Mouse (Mus musculus) common myeloid progenitor, adult 5-6 weeks (primary cell): ENCODE results near the gene Thsd7b. TPM values are rescaled to one million over a fixed set of nuclear protein-coding genes. Genes with fewer than 3 reads are reported as not detected.
"Not testable (repeated sequence)": the region's sequence is repeated elsewhere in the genome, so short reads cannot be mapped to it uniquely, and the experiment has no call there.

ENCODE experiments used
- ATAC-seq: replicated peaks from 2 replicates; pipeline ENCODE4 v1.8.0; 2016; ENCODE audit warnings: low read depth, mild to moderate bottlenecking, moderate TSS enrichment, inconsistent platforms; ENCODE audit not compliant: poor library complexity, severe bottlenecking
- total RNA-seq: library from RNA; stranded (forward); fragments of 200-1000, 187-1606 nt; gene quantifications from 2 replicates; pipeline ENCODE4 v1.2.3, GENCODE M21; 2017

Thsd7b gene
- total RNA-seq, 1 experiment from 2014 or later: not detected

GRCm38 (mm10) chr1:129616080-129616479, 343.0 kb downstream of the Thsd7b start:
- ATAC-seq: peak; percentile 99

- no peak for ATAC-seq
These were observed 346.6 kb downstream of the Thsd7b start for GRCm38 (mm10) chr1:129619440-129620301.

DNA sequence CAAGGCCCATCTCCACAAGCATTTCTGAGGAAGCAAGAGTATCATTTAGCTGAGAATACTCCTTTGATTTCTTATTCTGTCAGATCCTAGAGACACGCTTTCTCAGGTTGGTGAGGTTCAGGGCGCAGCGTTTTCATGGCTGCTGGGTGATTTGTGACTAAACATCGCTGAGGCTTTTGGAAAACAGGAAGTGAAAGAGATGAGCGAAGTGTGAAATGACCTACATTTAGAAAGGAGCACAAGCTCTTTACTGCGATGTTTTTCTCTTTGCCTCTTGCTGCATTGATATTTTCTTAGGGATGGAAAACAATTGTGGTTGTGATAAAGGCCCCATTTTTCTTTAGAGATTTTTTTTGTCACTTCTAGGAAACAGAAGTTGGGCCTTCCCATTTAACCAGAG, 351.4 kb downstream of the Thsd7b start:
- peak; percentile 92 for ATAC-seq

- no peak for ATAC-seq
These were observed 362.0 kb downstream of the Thsd7b start for GRCm38 (mm10) chr1:129635146-129635545.

DNA sequence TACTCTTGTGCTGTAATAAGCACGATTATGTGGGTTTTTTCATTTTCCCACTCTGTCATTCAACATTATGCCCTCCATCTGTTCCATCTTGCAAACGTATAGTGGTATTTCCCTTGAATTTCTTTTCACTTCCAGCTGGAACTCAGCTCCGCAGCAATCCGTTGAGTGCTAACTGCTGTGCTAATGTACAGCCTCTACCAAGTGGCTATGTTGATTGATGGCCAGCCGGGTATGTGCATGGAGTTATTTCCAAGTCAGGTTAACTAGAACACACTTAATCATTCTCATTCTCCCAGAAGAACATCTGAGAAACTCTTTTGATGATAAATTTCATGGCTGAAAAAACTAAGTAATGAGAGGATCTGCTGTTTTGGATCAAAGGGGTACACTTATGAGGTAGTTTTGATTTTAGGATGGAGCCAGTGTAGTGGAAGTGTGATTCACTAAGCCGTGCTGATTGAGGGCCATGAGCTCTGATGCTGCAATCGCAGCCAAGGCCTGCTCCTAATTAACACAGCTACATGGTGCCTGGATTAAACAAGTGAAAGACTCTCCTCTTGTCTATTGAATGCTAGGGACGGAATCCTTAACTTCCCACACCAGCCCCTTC, 371.3 kb downstream of the Thsd7b start:
- ATAC-seq: no peak

DNA sequence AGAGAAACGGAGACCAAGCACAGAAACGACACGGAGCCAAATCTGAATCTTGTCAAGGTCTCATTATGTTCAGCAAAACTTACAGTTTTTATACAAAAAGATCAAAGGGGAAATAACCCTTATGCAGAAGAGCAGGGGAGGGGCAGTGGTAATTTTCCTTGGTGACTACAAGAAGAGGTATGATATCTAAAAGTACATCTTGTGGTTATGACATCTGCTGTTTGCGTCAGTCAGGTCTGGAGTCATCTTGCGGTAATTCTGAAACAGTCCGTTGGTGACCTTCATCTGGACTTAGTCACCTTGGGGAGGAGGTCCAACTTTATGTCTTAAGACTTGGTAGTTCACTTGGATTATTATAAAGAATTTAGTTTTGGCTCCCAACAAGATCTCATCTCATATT, 378.3 kb downstream of the Thsd7b start:
- not testable (repeated sequence) for ATAC-seq

- peak; percentile 58 for ATAC-seq
These were observed 384.9 kb downstream of the Thsd7b start for GRCm38 (mm10) chr1:129658045-129658444.

DNA sequence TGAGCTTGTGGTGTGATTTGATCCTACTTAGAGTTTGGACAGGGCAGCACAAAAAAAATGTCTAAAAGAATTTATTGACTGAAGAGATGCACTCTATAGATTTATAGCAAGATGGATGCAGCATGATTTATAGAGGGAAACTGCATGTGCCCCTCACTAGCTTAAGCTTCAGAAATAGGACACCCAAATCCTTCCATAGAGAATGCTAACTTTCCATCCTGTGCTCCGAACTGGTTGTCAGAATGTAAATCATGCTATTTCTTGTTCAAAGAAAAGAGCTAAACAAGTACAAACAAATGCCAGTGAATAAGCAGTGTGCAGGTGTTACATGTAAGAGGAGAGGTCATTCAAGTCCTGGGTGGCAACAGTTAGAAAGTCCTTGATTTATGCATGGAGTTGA, 402.8 kb downstream of the Thsd7b start:
- no peak for ATAC-seq

DNA sequence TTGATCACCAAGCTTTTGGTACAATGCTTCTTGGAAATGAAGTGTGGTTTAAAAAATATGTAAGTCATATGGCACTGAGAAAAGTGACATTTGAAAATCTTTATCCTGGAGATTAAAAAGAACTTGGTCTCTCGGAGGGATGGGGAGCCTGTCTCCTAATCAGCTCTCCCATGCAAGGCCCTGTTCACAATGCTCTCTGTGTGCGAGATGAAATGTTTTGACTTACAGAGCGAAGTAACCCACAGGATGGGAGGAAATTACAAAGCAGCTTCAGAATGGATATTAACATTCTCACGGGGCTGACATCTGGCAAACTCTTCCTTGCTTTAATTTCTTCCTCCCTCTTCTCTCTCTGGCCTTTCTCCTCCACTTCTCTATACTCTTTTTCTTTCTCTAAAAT, 405.7 kb downstream of the Thsd7b start:
- ATAC-seq: no peak

DNA sequence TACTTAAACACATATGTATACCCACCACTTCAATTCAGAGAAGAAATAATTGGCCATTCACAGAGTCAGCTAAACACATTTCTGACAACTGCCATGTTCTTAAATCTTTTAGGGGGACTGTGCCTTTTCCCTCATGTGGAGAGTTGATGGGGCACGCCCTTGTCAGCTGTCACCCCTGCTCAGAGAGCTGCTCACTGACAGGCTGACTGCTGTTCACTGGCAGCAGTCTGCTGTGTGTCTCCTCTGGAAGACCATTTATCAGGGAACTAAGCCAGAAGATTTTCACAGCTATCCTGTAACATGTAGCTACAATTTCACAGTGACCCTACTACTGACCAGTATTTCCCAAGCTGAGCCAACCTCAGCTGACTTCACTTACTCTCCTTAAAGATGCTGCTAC, 432.6 kb downstream of the Thsd7b start:
- ATAC-seq: no peak

DNA sequence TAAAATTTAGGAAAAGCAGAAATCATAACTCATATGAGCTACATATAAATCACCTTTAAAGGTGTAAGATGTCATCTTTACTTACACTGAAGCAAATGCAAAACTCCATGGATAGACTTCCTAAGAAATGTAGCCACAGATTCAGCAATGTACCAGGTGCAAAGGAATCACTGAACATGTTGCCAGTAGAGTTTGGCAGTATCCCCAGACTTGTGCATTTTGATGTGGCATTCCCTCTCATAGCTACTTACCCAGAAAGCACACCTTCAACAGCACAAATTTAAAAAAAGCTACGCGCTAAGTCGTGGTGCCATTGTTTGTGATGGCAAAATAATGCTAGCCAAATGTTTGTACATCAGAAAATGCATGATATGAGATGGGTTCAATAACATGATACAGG, 439.6 kb downstream of the Thsd7b start:
- ATAC-seq: no peak

DNA sequence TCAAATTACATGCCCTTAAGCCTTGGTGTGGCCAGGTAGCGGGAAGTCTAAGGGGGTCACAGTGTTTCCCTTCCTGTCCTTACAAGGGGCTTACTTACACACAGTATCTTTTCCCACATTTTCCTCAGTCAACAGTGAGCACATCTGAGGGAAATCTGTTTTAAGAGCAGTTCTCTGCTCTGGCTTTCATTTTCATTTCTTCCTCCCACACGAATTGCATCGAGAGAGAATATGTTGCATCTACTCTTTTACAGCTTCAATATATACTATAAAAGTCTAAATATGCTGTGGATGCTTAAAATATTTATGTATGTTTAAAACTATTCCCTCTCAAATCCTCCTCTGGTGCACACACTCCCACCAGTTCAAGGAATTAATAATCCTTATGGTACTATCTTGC, 440.5 kb downstream of the Thsd7b start:
- no peak for ATAC-seq

DNA sequence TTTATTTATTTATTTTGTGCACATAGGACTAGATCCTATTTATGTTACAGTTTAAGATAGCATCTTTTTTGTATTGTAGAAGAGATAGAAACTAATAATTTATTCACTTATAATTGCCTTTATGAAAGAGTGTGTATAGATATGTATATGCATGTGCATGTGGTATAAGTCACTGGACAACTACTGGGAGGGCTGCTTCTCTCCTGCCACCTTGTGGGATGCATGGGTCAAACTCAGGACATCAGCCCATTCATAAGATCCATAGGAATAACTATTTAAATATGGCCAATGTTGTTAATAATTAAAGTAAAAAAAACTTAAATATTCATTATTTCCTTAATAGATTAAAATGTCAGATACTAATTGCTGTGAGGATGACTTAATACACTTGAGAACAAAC, 446.5 kb downstream of the Thsd7b start:
- peak; percentile 50; the same call in 1 of the 2 replicates for ATAC-seq

DNA sequence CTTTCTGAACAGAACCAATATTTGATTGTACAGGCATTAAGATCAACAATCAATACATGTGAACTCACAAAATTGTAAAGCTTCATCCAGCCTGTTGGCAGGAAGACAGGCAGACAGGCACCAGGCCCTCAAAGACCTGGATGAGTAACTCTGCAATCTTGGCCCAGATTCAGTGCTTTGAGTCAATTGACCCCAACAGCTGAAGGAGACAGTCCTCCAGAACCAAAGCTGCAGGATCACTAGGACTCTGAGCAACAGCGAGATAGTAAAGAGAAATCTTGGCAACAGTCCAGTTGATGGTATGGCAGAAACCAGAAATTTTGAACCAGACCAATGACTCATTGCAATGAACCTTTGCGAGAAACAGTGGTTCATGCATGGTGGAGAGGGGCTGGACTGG, 458.9 kb downstream of the Thsd7b start:
- no peak for ATAC-seq

DNA sequence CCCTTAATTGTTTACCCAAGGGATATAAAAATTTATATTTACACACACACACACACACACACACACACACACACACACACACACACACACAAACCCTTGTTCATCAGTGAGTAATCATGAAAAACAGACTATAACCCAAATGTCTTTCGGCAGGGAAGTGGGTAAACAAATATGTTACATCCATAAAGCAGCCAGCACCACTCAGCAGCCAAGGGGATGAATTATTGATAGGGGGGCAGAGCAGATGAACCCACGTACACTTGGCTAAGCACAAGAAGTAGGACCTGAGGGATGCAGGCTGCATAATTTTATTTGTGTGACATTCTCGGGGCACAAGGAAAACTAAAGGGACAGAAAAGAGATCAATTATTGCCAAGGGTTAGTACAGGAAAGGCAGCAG, 474.5 kb downstream of the Thsd7b start:
- ATAC-seq: no peak

GRCm38 (mm10) chr1:129756548-129757240, 483.6 kb downstream of the Thsd7b start:
- no peak for ATAC-seq

- no peak for ATAC-seq
These were observed 485.9 kb downstream of the Thsd7b start for GRCm38 (mm10) chr1:129759003-129759402.

DNA sequence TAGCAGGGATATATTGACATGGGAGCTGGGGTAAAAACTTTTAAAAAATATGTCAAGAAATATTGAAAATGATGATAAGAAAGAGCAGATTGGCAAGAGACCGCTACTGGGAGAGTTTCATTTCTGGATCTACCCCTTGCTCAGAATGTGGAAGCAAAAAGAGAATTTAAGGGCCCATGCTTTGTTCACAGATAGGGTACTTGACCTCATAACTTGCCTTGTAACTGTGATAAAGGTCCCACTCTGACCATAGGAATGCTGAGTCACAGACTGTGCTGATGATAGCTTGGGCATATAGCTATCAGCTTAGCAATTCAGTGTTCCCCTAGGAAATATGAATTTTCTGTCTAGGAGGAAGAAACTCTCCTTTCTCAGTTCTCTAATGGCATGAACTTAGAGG, 488.1 kb downstream of the Thsd7b start:
- ATAC-seq: no peak

DNA sequence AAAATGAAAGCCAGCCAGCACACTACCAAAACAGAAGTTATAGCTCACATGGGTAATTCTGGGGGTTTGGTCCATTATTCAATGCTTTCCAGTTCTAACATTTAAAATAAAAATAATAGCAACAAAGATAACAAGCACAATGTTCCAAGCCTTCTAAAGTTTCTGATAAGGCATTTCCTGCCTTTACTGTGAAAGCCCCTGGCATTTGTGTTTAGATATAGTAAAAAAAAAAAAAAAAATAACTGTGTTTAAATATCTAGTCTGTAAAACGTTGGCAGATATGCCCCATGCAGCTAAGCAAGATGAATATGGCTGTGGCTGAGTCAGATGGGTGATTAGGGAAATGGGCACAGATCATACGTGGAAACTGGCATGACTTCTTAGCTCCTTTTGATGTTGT, 491.6 kb downstream of the Thsd7b start:
- ATAC-seq: no peak

DNA sequence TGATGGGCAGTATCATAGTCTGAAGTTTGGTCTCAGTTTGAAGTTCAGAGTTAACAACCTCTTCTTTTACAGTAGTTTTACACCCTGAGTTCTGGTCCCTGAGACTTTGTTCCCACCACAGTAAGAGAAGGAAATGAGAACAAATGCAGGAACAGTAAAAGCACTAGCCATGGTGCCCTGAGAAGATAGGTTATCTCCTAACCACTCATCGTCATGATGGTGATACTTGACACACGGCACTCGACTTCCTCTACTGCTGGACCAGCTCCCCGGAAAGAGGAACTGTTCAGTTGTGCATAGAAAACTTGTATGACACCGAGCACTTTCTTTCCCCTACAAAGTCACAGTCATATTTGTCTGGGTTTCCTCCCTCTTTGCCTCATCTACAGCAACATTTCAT, 504.0 kb downstream of the Thsd7b start:
- ATAC-seq: peak; percentile 60

- no peak for ATAC-seq
These were observed 506.4 kb downstream of the Thsd7b start for GRCm38 (mm10) chr1:129779506-129779905.
